Mouse (Mus musculus) MEL (cell line): ENCODE results near the gene Klk15. TPM values are rescaled to one million over a fixed set of nuclear protein-coding genes. Genes with fewer than 3 reads are reported as not detected.

Experiments
- DNase-seq: peaks from one replicate; pipeline ENCODE4 v3.0.0; 2011; ENCODE audit warnings: low read depth, low spot score
- H3K27ac ChIP-seq: 2 replicates; pipeline ENCODE4 v1.5.1; 2012; ENCODE audit warnings: low read depth, mild to moderate bottlenecking, control low read depth, low read length, moderate library complexity; ENCODE audit not compliant: control insufficient read depth
- H3K27me3 ChIP-seq, 2 experiments: fragments of 150-350 bp in 1 of 2; sonication (generic) in 1 of 2; 2 replicates each; pipeline ENCODE4 v1.6.1; 2012; ENCODE audit warnings: low read length in 2 of 2, mild to moderate bottlenecking in 2 of 2, improper control_type of control experiment in 1 of 2, moderate library complexity in 1 of 2; ENCODE audit not compliant: insufficient read depth in 2 of 2, control insufficient read depth in 1 of 2
- H3K36me3 ChIP-seq, 2 experiments: 2 replicates each; pipeline ENCODE4 v1.6.1; 2012 to 2014; ENCODE audit warnings: low read length in 2 of 2, improper control_type of control experiment in 1 of 2, inconsistent platforms in 1 of 2, mild to moderate bottlenecking in 1 of 2; ENCODE audit not compliant: insufficient read depth in 2 of 2, control insufficient read depth in 1 of 2
- H3K4me1 ChIP-seq, 2 experiments: fragments of 150-350 bp in 1 of 2; sonication (generic) in 1 of 2; 2 replicates each; pipeline ENCODE4 v1.6.1; 2012; ENCODE audit warnings: low read length in 2 of 2, improper control_type of control experiment in 1 of 2, mild to moderate bottlenecking in 1 of 2; ENCODE audit not compliant: insufficient read depth in 2 of 2, control insufficient read depth in 1 of 2
- H3K4me3 ChIP-seq, 2 experiments: fragments of 150-350 bp in 1 of 2; sonication (generic) in 1 of 2; 2 replicates each; pipeline ENCODE4 v1.5.1; 2012; ENCODE audit warnings: low read depth in 2 of 2, low read length in 2 of 2, mild to moderate bottlenecking in 2 of 2, moderate library complexity in 2 of 2, control low read depth in 1 of 2, improper control_type of control experiment in 1 of 2; ENCODE audit not compliant: control insufficient read depth in 1 of 2, insufficient read depth in 1 of 2
- H3K79me2 ChIP-seq: 2 replicates; pipeline ENCODE4 v1.6.1; 2012; ENCODE audit warnings: mild to moderate bottlenecking, low read length, moderate library complexity; ENCODE audit not compliant: control insufficient read depth, poor library complexity, insufficient read depth
- H3K9ac ChIP-seq: 2 replicates; pipeline ENCODE4 v1.6.1; 2012; ENCODE audit warnings: low read depth, mild to moderate bottlenecking, control low read depth, low read length, moderate library complexity; ENCODE audit not compliant: control insufficient read depth, poor library complexity, severe bottlenecking
- H3K9me3 ChIP-seq: fragments of 150-350 bp; sonication (generic); replicated peaks from 2 replicates; pipeline ENCODE4 v1.6.1; 2012; ENCODE audit warnings: mild to moderate bottlenecking, low read length, improper control_type of control experiment, moderate library complexity; ENCODE audit not compliant: insufficient read depth
- BHLHE40 ChIP-seq: IDR thresholded peaks from 2 replicates; pipeline ENCODE4 v1.6.1; 2012; ENCODE audit warnings: low read depth, mild to moderate bottlenecking, inconsistent platforms, low read length, improper control_type of control experiment, borderline replicate concordance
- CHD2 ChIP-seq: IDR thresholded peaks from 2 replicates; pipeline ENCODE4 v1.6.1; 2011; ENCODE audit warnings: low read length, improper control_type of control experiment
- ETS1 ChIP-seq: IDR thresholded peaks from 2 replicates; pipeline ENCODE4 v1.6.1; 2012; ENCODE audit warnings: low read depth, mild to moderate bottlenecking, inconsistent platforms, low read length, improper control_type of control experiment, moderate library complexity
- GATA1 ChIP-seq: IDR thresholded peaks from 2 replicates; pipeline ENCODE4 v1.6.1; 2011; ENCODE audit warnings: low read depth, low read length, improper control_type of control experiment
- JUND ChIP-seq: IDR thresholded peaks from 2 replicates; pipeline ENCODE4 v1.6.1; 2011; ENCODE audit warnings: low read depth, mild to moderate bottlenecking, improper control_type of control experiment, low read length
- MEF2A ChIP-seq: IDR thresholded peaks from 2 replicates; pipeline ENCODE4 v1.6.1; 2014; ENCODE audit warnings: low read depth, mild to moderate bottlenecking, inconsistent platforms, low read length, improper control_type of control experiment; ENCODE audit not compliant: poor library complexity, insufficient replicate concordance, severe bottlenecking; ENCODE audit errors: extremely low read depth
- MXI1 ChIP-seq: IDR thresholded peaks from 2 replicates; pipeline ENCODE4 v1.6.1; 2011; ENCODE audit warnings: mild to moderate bottlenecking, low read depth, low read length, improper control_type of control experiment
- NELFE ChIP-seq: IDR thresholded peaks from 2 replicates; pipeline ENCODE4 v1.6.1; 2011; ENCODE audit warnings: low read depth, low read length, improper control_type of control experiment
- NRF1 ChIP-seq: IDR thresholded peaks from 2 replicates; pipeline ENCODE4 v1.6.1; 2014; ENCODE audit warnings: low read depth, mild to moderate bottlenecking, inconsistent platforms, low read length, improper control_type of control experiment, moderate library complexity; ENCODE audit not compliant: poor library complexity, insufficient read depth, severe bottlenecking
- POLR2AphosphoS2 ChIP-seq: IDR thresholded peaks from 2 replicates; pipeline ENCODE4 v1.6.1; 2011; ENCODE audit warnings: low read length, improper control_type of control experiment
- TAL1 ChIP-seq: IDR thresholded peaks from 2 replicates; pipeline ENCODE4 v1.6.1; 2012; ENCODE audit warnings: mild to moderate bottlenecking, inconsistent platforms, low read length, moderate library complexity, mixed read lengths
- TCF12 ChIP-seq: IDR thresholded peaks from 2 replicates; pipeline ENCODE4 v1.6.1; 2014; ENCODE audit warnings: low read depth, mild to moderate bottlenecking, inconsistent platforms, low read length, improper control_type of control experiment, moderate library complexity
- UBTF ChIP-seq: IDR thresholded peaks from 2 replicates; pipeline ENCODE4 v1.6.1; 2012; ENCODE audit warnings: low read depth, mild to moderate bottlenecking, inconsistent platforms, low read length, improper control_type of control experiment, moderate library complexity, borderline replicate concordance; ENCODE audit not compliant: insufficient read depth
- USF1 ChIP-seq: IDR thresholded peaks from 2 replicates; pipeline ENCODE4 v1.6.1; 2014; ENCODE audit warnings: low read depth, mild to moderate bottlenecking, inconsistent platforms, low read length, improper control_type of control experiment, moderate library complexity
- USF2 ChIP-seq, 2 experiments: IDR thresholded peaks; 2 replicates each; pipeline ENCODE4 v1.6.1; 2011 to 2012; ENCODE audit warnings: improper control_type of control experiment in 2 of 2, low read length in 2 of 2, borderline replicate concordance in 1 of 2, inconsistent platforms in 1 of 2, low read depth in 1 of 2, mild to moderate bottlenecking in 1 of 2; ENCODE audit not compliant: insufficient read depth in 1 of 2
- ZC3H11A ChIP-seq: IDR thresholded peaks from 2 replicates; pipeline ENCODE4 v1.6.1; 2012; ENCODE audit warnings: low read depth, mild to moderate bottlenecking, inconsistent platforms, low read length, improper control_type of control experiment
- ZKSCAN1 ChIP-seq: IDR thresholded peaks from 2 replicates; pipeline ENCODE4 v1.6.1; 2012; ENCODE audit warnings: low read depth, mild to moderate bottlenecking, inconsistent platforms, low read length, improper control_type of control experiment, moderate library complexity
- polyA plus RNA-seq, 2 experiments: library from polyadenylated mRNA; stranded (reverse) in 1 of 2; unstranded in 1 of 2; fragments of >175 nt in 1 of 2; fragments of >200 nt in 1 of 2; gene quantifications; 2 replicates each; pipeline versions ENCODE4 v1.2.1 to v1.2.4; 2012; ENCODE audit warnings: low replicate concordance in 2 of 2, low read depth in 1 of 2; ENCODE audit not compliant: insufficient read length in 2 of 2, insufficient read depth in 1 of 2, missing spikeins in 1 of 2
- total RNA-seq: library from RNA; depleted of rRNA; stranded (reverse); fragments of 300-350 nt; gene quantifications from 2 replicates; pipeline ENCODE4 v1.2.3, GENCODE M21; 2012

The Klk15 gene
- total and polyA plus RNA-seq, 3 experiments = not detected

DNA sequence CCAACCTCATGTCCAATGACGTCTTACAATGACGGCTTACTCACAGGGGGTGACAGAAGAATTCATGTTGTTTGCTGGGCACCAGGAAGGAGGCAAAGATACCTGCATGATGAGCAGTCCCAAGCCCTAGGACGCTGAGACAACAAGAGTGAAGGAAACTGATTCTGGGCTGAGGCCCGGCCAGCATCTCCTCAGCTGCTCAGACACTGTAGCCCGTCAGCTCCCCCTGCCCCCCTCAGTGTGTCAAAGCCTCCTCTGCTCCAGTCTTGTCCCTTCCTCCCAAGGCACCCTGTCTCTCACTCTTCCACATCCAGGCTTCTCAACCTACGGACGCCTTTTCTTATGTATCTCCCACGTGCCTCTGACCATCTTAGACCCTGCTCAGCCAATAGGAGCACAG, 14.7 kb upstream of the Klk15 start:
- TF ChIP-seq ZKSCAN1 (no peak), TAL1 (no peak), JUND (no peak), GATA1 (no peak), CHD2 (no peak), UBTF (no peak)
- Histone ChIP-seq H3K27ac (no peak overlapping the region), H3K4me3 (no peak overlapping the region), H3K36me3 (no peaks in the 10 kb centered on the region), H3K9ac (no peak overlapping the region), H3K79me2 (no peaks in the 10 kb centered on the region), H3K4me1 (no peaks in the 10 kb centered on the region), H3K9me3 (no peaks in the 10 kb centered on the region), H3K27me3 (no peaks in the 10 kb centered on the region)
- DNase-seq = no peak

DNA sequence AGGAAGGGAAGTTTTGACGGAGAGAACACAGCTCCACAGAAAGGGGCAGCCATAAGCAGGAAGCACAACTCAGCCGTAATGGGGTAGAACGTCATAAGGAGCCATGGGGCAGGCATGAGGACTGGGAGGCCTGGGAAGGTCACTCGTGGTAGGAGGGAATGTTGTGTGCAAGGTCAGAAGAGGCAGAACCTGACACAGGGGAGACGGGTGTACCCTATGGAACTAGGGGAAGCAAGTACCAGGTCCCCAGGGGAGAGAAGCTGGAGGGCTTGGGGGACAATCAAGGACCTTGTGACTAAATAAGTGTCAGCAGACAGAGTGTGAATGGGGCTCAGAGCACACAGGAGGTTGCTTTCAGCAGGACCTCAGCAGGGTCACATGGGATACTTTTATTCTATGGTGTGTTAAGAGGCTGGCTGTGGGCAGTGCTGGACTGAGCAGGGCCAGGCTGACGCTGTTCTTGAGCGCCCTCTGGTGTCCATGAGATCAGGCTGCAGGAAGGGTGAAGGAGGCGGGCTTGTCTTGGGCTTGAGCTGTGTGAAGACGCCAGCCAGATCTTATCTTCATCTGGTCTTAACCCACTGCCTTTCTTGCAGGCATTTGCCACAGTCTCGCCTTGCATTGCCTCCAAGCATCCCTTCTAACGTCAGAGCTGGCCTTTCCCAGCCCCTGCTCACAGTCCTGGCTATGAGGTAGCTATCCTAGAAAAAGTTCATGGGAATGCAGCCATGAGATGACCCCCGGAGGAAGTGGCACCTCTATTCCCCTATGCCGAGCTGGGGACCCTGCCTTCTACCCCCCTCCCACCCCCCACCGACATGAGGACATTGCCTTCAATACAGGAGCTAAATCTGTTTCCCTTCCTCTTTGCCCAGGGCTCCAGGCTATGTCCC, 13.7 kb upstream of the Klk15 start:
- TF ChIP-seq MXI1 (no peak), NRF1 (no peak), TCF12 (no peak), NELFE (no peak), ETS1 (no peak), POLR2AphosphoS2 (no peak), MEF2A (no peak), CHD2 (no peak), UBTF (no peak), USF2 (IDR thresholded peaks at IDR 0.05; ENCODE audit: borderline replicate concordance in 1 of 2, insufficient read depth in 1 of 2, low read depth in 1 of 2, low read length in 2 of 2) (no peak), ZC3H11A (no peak), USF1 (no peak), TAL1 (no peak), BHLHE40 (no peak)
- H3K4me1 ChIP-seq = no peaks in the 10 kb centered on the region
- H3K4me3 ChIP-seq = no peak overlapping the region
- no peak overlapping the region for H3K27ac ChIP-seq
- H3K9me3 ChIP-seq = no peaks in the 10 kb centered on the region
- H3K27me3 ChIP-seq = no peaks in the 10 kb centered on the region
- DNase-seq = peak; percentile 2
- H3K79me2 ChIP-seq = no peaks in the 10 kb centered on the region
- H3K9ac ChIP-seq = no peak overlapping the region
- no peaks in the 10 kb centered on the region for H3K36me3 ChIP-seq
